Mouse (Mus musculus) layer of hippocampus, adult 2 months (tissue): ENCODE data around the gene Far2. TPM values are rescaled to one million over a fixed set of nuclear protein-coding genes. Genes with fewer than 3 reads are reported as not detected.

Experiments
- DNase-seq, 2 experiments: peaks; one replicate each; pipeline ENCODE4 v3.0.0; 2022; ENCODE audit warnings: low spot score in 2 of 2
- H3K27ac ChIP-seq: fragments of 200-600 bp; 2 replicates; pipeline ENCODE4 v1.8.1; 2022
- H3K4me3 ChIP-seq: fragments of 200-600 bp; 2 replicates; pipeline ENCODE4 v1.8.1; 2022; ENCODE audit warnings: mild to moderate bottlenecking
- CTCF ChIP-seq: fragments of 200-600 bp; conservative IDR thresholded peaks from 2 replicates; pipeline ENCODE4 v1.8.1; 2022; ENCODE audit warnings: antibody characterized with exemption, mild to moderate bottlenecking, moderate library complexity
- total RNA-seq, 2 experiments: library from RNA; stranded (reverse); gene quantifications; 2 replicates each; pipeline ENCODE4 v1.2.3; 2021

Far2 gene
- total RNA-seq, 2 experiments from 2014 or later = 13.0 to 15.7 TPM

GRCm38 (mm10) chr6:148211897-148212680, 165.0 kb downstream of the Far2 start, which contains the start of gene Ergic2:
TSS of gene Ergic2 (minus strand) at chr6:148212374.
- Histone ChIP-seq H3K27ac (peak within 1 kb of the TSS; percentile 95), H3K4me3 (peak within 1 kb of the TSS; percentile 92)
- DNase-seq = peak; percentile 95 to 99
- TF ChIP-seq CTCF = no peak

GRCm38 (mm10) chr6:148214765-148215164, 167.7 kb downstream of the Far2 start:
- H3K4me3 ChIP-seq = no peak overlapping the region
- DNase-seq = peak; percentile 52 to 64
- peak overlapping the region; percentile 37; the same call in 1 of the 2 replicates for H3K27ac ChIP-seq
- TF ChIP-seq CTCF = peak; percentile 89

- TF ChIP-seq CTCF = no peak
- no peak for DNase-seq
- H3K27ac ChIP-seq = no peak overlapping the region
- H3K4me3 ChIP-seq = no peak overlapping the region
These were observed 169.7 kb downstream of the Far2 start for GRCm38 (mm10) chr6:148216752-148217151.

- TF ChIP-seq CTCF = no peak
- H3K27ac ChIP-seq = no peak overlapping the region
- H3K4me3 ChIP-seq = no peak overlapping the region
- no peak for DNase-seq
These were observed 171.4 kb downstream of the Far2 start for GRCm38 (mm10) chr6:148218235-148219076.

GRCm38 (mm10) chr6:148222686-148223085, 175.6 kb downstream of the Far2 start:
- DNase-seq = no peak
- Histone ChIP-seq H3K27ac (no peak overlapping the region), H3K4me3 (no peak overlapping the region)
- no peak for TF ChIP-seq CTCF

GRCm38 (mm10) chr6:148227542-148227941, 180.5 kb downstream of the Far2 start:
- DNase-seq = no peak
- TF ChIP-seq CTCF = no peak
- Histone ChIP-seq H3K4me3 (no peak overlapping the region), H3K27ac (no peak overlapping the region)

Other genes starting within 250 kb of the Far2 start
- 10 to 100 TPM; 60.4 to 64.6 TPM for gene Ergic2, start 165.1 kb downstream of the Far2 start, total RNA-seq